Mouse (Mus musculus) lung, adult 2 months (tissue): ENCODE results near the gene Limk1. TPM values are rescaled to one million over a fixed set of nuclear protein-coding genes. Genes with fewer than 3 reads are reported as not detected.
"Not testable (repeated sequence)": the region's sequence is repeated elsewhere in the genome, so short reads cannot be mapped to it uniquely, and the experiment has no call there.

Experiments used
- DNase-seq: peaks from one replicate; pipeline ENCODE4 v3.0.0; 2022
- H3K4me1 ChIP-seq: fragments of 200-500 bp; 2 replicates; pipeline ENCODE4 v1.6.1; 2011; ENCODE audit warnings: low read length; ENCODE audit not compliant: control insufficient read depth, insufficient read depth
- H3K4me3 ChIP-seq: fragments of 200-500 bp; replicated peaks from 2 replicates; pipeline ENCODE3; 2011; ENCODE audit warnings: low read depth, mild to moderate bottlenecking, control low read depth, low read length; ENCODE audit errors: extremely low read depth
- CTCF ChIP-seq: fragments of 200-500 bp; IDR thresholded peaks from 2 replicates; pipeline ENCODE4 v1.5.1; 2011; ENCODE audit warnings: mild to moderate bottlenecking, low read length, control low read depth; ENCODE audit not compliant: insufficient read depth
- POLR2A ChIP-seq: fragments of 200-500 bp; IDR thresholded peaks from 2 replicates; pipeline ENCODE4 v1.6.1; 2011; ENCODE audit warnings: low read depth, mild to moderate bottlenecking, control low read depth, low read length, borderline replicate concordance; ENCODE audit errors: extremely low read depth
- WGBS: fragments of 180-500 bp; shearing (Covaris S2); methylation state at CpG from one replicate; pipeline ENCODE4 v1.1.7; 2018; 5-methylcytosine and 5-hydroxymethylcytosine counted together
- polyA plus RNA-seq: library from polyadenylated mRNA; depleted of rRNA; stranded (reverse); fragments of >200 nt; gene quantifications from 2 replicates; pipeline ENCODE4 v1.2.3, GENCODE M21; 2012

Gene Limk1
- polyA plus RNA-seq, 1 experiment: 29.6 TPM

DNA sequence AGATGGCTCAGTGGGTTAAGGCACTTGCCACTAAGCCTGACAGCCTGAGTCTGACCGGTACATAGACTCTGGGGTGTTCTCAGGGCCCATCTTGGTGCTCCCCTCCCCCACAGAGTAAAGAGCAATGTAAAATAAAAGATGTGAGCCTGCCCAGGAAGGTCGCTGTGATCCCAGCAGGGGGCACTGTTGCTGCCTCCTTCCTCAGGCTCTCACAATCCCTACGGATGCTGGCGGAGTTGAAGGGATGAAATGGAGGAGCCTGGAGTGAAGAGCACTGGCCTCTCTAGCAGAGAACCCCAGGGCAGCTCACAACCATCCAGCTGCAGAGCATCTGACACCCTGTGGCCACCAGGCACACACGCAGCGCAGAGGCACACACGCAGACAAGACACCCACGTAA is 19.9 kb downstream of the Limk1 start:
- H3K4me1 ChIP-seq: no peaks in the 10 kb centered on the region
- TF ChIP-seq CTCF: peak; percentile 72
- no peak for TF ChIP-seq POLR2A
- DNase-seq: no peak
- no peak overlapping the region for H3K4me3 ChIP-seq
- 70% methylated on average over 8 of the region's 8 CpGs for WGBS

DNA sequence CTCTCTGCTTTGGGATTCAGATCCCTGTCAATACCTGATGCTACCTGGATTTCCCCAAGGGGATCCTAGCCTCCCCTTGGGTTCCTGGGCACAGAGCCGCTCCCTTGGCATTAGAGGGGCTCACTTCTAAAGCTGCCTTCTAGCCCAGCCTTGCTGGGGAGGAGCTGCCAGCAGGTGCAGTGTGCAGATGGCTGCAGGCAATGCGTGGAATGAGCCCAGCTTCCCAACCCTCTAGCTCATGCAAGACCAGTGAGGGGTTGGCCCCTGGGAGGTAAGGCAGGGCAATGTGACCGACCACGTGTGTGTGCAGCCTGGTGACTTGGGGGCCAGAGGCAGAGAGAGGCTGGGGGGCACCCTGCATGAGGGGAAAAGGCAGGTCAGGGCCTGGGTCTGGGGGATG is 31.7 kb downstream of the Limk1 start:
- TF ChIP-seq CTCF (no peak), POLR2A (no peak)
- whole genome bisulfite sequencing: 87% methylated on average over 4 of the region's 4 CpGs
- Histone ChIP-seq H3K4me3 (no peak overlapping the region), H3K4me1 (peaks cover 2% of the 10 kb centered on the region; the same call in 1 of the 2 replicates)
- DNase-seq: no peak

DNA sequence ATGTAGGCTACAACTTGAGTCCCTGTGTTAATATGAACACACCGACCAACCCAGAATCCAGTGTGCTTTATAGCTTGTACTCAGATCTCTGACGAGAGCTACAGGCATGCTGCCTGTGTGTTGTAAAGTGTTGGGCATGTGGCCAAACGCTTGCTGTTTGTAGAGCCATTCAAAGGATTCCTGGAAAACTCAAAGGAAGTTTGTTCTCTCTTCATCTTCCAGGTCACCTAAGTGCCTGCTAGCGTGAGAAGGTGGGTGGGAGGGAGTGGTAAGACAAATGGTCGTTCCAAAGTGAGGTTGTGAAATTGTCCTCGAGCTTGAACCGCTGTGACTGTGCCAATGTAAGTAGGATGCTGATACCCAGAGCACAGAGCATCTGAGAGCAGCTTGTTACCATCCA is 36.4 kb downstream of the Limk1 start:
- WGBS: 20% methylated on average over 7 of the region's 7 CpGs
- DNase-seq: peak; percentile 72
- Histone ChIP-seq H3K4me3 (no peak overlapping the region), H3K4me1 (peaks cover 6% of the 10 kb centered on the region; the same call in 1 of the 2 replicates)
- TF ChIP-seq CTCF (no peak), POLR2A (no peak)

DNA sequence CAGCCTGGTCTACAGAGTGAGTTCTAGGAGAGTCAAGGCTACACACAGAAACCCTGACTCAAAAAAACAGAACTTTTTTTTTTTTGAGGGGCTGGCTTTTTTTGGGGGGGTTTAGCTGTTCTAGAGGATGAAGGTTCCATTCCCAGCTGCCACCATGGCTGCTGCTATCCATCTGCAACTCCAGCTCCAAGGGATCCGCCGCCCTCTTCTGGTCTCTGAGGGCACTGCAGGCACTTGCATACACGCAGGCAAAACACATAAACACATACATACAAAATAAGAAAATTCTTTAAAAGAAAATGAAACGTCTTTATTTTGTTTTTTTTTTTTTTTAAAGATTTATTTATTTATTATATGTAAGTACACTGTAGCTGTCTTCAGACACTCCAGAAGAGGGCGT is 37.5 kb downstream of the Limk1 start:
- 45% methylated on average over 5 of the region's 5 CpGs for WGBS
- TF ChIP-seq POLR2A (no peak), CTCF (peak; percentile 76)
- peak; percentile 65 for DNase-seq
- Histone ChIP-seq H3K4me1 (peaks cover 6% of the 10 kb centered on the region; the same call in 1 of the 2 replicates), H3K4me3 (no peak overlapping the region)

DNA sequence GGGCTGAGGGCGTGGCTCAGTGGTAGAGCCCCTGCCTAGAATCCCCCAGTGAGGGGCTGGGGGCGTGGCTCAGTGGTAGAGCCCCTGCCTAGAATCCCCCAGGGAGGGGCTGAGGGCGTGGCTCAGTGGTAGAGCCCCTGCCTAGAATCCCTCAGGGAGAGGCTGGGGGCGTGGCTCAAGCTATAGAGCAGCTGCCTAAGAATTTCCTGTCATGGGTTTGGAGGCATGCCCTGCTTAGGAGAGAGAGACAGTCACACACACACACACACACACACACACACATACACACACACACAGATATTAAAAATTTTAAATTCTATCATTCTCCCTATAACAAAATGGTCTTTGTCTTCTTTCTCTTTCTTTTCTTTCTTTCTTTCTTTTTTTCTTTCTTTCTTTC is 39.4 kb downstream of the Limk1 start:
- not testable (repeated sequence) for DNase-seq, H3K4me3 ChIP-seq
- WGBS: 70% methylated on average over 4 of the region's 4 CpGs
- H3K4me1 ChIP-seq: peaks cover 15% of the 10 kb centered on the region

DNA sequence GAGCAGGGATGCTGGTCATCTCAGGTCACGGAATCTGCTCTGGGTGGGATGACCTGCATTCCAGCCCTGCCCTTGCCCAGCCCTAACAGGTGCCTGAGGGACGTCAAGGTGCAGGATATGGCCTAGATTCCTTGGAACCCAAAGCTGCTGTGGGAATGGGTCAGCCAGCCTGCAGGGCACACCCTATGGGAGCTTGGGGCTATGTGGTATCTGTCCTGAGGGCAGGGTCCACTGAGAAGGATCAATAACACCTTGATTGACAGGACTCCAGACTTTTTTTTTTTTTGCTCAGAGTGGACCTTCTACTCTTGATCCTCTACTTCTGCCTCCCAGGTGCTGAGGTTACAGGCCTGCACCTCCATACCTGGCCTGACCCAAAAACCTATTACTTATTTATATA is 41.0 kb downstream of the Limk1 start:
- TF ChIP-seq POLR2A (no peak), CTCF (no peak)
- DNase-seq: no peak
- 87% methylated on average over 2 of the region's 2 CpGs for WGBS
- no peak overlapping the region for H3K4me3 ChIP-seq
- H3K4me1 ChIP-seq: peaks cover 18% of the 10 kb centered on the region

DNA sequence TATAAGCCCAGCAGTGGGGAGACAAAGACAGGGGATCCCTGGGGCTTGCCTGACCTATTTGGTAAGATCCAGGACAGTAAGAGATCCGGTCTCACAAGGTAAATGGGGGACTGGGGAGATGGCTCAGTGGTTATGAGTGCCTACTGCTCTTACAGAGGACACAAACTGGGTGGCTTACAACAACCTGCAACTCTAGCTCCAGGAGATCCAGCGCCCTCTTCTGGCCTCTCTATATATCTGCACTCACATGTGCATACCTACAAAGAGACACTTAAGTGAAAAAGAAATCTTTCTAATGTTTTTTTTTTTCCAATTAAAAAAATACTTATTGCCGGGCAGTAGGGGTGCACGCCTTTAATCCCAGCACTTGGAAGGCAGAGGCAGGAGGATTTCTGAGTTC is 41.9 kb downstream of the Limk1 start:
- Histone ChIP-seq H3K4me3 (no peak overlapping the region), H3K4me1 (peaks cover 16% of the 10 kb centered on the region)
- TF ChIP-seq POLR2A: no peak
- TF ChIP-seq CTCF: no peak
- DNase-seq: no peak
- 76% methylated on average over 4 of the region's 4 CpGs for WGBS

DNA sequence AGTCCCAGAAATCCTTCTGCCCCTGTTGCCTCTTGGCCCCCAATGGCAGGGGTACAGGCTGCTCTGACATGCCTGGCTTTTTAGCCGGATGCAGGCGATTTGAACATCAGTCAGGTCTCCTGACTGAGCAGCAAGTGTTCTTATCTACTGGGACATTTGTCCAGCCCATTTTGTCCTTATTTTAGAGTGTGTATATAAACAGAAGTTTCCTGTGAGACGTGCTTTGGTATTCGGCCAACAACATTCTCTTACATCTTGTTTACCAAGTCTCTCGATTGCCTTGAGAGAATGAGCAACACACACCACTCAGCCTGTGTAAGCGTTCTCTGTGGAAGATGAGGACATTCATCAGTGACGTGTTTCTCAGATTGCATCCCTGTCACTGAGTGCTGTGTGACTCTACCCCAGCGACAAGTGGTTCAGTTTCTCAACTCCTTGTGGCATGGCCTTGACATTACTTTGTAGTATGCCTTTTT is 43.7 kb downstream of the Limk1 start:
- H3K4me1 ChIP-seq: peaks cover 18% of the 10 kb centered on the region
- TF ChIP-seq CTCF (no peak), POLR2A (peak; percentile 51; the same call in 1 of the 2 replicates)
- peak; percentile 59 for DNase-seq
- no peak overlapping the region for H3K4me3 ChIP-seq
- WGBS: 17% methylated on average over 8 of the region's 8 CpGs

DNA sequence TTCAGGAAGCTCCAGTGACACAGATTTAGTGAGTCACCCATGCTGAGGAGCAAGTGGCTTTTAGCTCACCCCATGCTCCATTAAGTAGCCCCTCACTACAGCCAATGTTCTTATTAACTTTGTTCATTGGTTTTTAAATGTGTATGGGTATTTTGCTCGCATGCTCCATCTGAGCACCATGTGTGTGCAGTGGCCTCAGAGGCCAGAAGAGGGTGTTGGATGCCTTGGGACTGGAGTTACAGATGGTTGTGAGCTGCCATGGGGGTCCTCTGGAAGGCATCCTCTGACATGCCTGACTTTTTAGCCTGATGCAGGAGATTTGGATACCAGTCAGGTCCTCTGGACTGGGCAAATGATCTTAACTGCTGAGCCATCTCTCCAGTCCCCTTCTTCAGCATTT is 44.3 kb downstream of the Limk1 start:
- DNase-seq: no peak

DNA sequence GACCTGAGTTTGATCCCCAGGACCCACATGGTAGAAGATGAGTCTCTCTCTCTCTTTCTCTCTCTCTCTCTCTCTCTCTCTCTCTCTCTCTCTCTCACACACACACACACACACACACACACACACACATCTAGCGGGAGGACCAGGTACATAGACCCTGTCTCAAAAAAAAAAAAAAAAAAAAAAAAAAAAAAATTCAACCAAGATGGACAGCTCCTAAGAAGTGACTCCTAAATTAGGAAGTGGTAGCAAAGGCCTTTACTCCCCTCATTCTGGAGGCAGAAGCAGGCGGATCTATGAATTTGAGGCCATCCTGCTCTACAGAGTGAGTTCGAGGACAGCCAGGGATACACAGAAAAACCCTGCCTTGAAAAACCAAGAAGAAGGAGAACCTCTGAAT is 48.0 kb downstream of the Limk1 start:
- TF ChIP-seq CTCF: no peak
- TF ChIP-seq POLR2A: no peak
- 91% methylated on average over 2 of the region's 3 CpGs for WGBS
- no peak for DNase-seq

More for the DNA sequence above, 44.3 kb downstream of the Limk1 start:
- WGBS: 41% methylated on average over 1 of the region's 1 CpGs
- no peak overlapping the region for H3K4me3 ChIP-seq
- no peak for TF ChIP-seq POLR2A
- peak; percentile 26; the same call in 1 of the 2 replicates for TF ChIP-seq CTCF
- peaks cover 22% of the 10 kb centered on the region for H3K4me1 ChIP-seq

DNA sequence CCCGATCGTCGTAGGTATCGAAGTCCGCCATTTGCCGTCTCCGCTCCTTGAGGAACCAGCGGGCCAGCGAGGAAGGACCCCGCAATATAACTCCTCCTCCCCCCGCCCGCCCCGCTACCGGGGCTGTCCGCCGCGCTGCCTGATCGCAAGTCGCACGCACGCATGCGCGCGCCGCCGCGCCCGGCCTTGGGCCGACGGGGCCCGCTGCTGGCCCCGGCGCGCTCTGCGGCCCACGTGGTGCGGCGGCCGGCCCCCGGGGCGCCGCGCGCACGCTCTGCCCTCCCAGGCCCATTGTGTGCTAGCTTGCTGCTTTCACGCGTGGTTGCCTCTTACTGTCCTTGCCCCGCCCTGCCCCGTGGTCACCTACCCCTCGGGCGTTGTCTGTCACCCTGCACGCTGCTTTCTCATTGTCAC is 49.1 kb downstream of the Limk1 start, which contains the start of gene Eif4h:
Eif4h (minus strand) TSS at position 222 of the 414 bp plus-strand sequence.
- Histone ChIP-seq H3K4me1 (peaks cover 31% of the 10 kb centered on the region), H3K4me3 (peak within 1 kb of the TSS; percentile 85)
- TF ChIP-seq CTCF: no peak
- peak; percentile 96 for TF ChIP-seq POLR2A
- DNase-seq: peak; percentile 95
- WGBS: under 1% methylated on average over 52 of the region's 52 CpGs

More for the DNA sequence above, 48.0 kb downstream of the Limk1 start:
- Histone ChIP-seq H3K4me1 (peaks cover 30% of the 10 kb centered on the region), H3K4me3 (no peak overlapping the region)
